Mouse (Mus musculus) G1E (cell line): ENCODE measurements around the gene Sorcs3.

ENCODE experiments used
- CTCF ChIP-seq: IDR thresholded peaks from 2 replicates; pipeline ENCODE4 v1.5.1; 2012; ENCODE audit warnings: low read depth, low read length, inconsistent platforms, mixed read lengths
- GATA1 ChIP-seq: IDR thresholded peaks from 2 replicates; pipeline ENCODE4 v1.6.1; 2012; ENCODE audit warnings: borderline replicate concordance, low read length, inconsistent platforms, mixed read lengths
- POLR2AphosphoS5 ChIP-seq: IDR thresholded peaks from 2 replicates; pipeline ENCODE4 v1.6.1; 2012; ENCODE audit warnings: low read depth, low read length, inconsistent platforms; ENCODE audit not compliant: insufficient replicate concordance
- TAL1 ChIP-seq: conservative IDR thresholded peaks from 2 replicates; pipeline ENCODE4 v1.6.1; 2012; ENCODE audit warnings: low read depth, low read length, inconsistent platforms, mixed read lengths

- TF ChIP-seq TAL1 (no peak), CTCF (no peak), GATA1 (no peak), POLR2AphosphoS5 (no peak)
Observed at GRCm38 (mm10) chr19:48237786-48238372, 32.1 kb downstream of the Sorcs3 start.
